Mouse (Mus musculus): ENCODE measurements around the gene Mucl3. TPM values are rescaled to one million over a fixed set of nuclear protein-coding genes. Genes with fewer than 3 reads are reported as not detected.

The Mucl3 gene
- total RNA-seq, 2 experiments from 2014 or later, result not detected

DNA sequence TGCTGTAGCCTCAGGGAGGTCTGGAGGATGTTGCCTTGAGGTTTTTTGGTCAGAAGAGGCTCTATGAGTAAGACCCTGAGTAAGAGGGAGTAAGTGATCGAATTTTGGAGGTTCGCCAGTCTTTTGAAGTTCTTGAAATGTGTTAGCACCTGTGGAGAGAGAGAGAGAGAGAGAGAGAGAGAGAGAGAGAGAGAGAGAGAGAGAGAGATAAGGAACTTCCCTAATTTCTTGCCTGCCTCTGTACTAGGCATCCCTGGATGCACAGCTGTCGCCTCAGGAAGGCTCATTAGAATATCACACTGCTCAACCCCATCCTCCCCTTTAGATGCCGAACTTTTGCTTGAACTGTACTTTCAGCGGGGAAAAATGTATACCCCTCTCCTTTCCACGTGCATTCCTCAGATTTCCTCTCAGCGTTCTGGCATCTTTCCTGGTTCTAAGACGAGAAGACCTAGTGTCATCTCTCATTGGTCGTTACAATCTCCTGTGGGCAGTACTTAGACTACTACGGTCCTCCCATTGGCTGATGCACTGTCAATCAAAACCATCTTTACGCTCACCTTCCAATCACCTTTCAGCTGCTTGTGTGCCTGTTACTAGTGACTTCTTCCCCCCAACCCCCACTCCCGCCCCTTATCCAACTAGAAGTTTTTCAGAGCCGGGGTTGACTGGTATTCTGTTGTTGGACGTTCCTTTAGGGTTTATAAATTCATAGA is 4.9 kb downstream of the Mucl3 start:
- intact Hi-C loops (cut with DNase I), result loop anchor here (5.0 kb wide), 1 partner anchor 99 kb away; no protein-coding TSS in a partner anchor
- DNase-seq (ENCODE audit: low spot score in 2 of 2), result no peak

DNA sequence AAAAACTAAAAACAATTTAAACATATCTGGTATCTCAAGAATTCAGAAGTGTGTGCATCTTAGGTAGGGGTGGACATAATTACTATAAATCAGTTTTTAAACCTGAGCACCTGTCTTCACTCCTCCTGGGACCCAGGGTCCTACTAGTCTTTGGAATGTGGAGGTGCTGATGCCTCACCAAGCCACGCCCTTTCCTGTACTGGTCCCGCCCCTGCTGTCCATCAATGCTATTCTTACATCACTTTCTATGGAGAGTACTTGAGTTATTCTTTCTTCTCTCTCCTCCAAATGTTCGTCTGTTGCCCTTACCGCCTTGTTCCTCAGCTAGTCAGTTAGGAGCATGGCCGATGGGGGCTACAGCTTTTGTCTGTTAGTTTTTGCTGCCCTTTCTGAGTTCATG is 7.1 kb downstream of the Mucl3 start:
- intact Hi-C loops (cut with DNase I), result loop anchor here (5.0 kb wide), 1 partner anchor 101 kb away; no protein-coding TSS in a partner anchor
- no peak for DNase-seq (ENCODE audit: low spot score in 2 of 2)

- DNase-seq (ENCODE audit: low spot score in 2 of 2), result peak; percentile 78 to 80
- intact Hi-C loops (cut with DNase I), result loop anchor here (2.0 to 5.0 kb wide), 2 partner anchors 31 to 102 kb away; partner anchors contain the start of gene Vars2
Measured at GRCm38 (mm10) chr17:35635699-35636111, 7.8 kb downstream of the Mucl3 start.

DNA sequence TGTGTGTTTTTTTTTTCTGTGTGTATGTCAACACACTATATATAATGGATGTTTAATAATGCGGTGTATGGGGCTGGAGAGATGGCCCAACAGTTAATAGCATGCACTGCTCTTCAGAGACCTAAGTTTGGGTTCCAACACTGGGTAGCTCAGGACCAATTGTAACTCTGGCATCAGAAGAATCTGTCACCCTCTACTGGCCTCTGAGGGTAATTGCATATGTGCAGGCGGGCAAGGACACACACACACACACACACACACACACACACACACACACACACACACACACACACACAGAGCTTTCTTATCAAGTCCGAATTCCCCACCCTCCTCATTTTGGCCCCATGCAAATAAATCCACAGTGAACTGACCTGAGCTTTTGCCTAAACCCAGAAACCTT is 8.3 kb downstream of the Mucl3 start:
- no peak for DNase-seq (ENCODE audit: low spot score in 2 of 2)
- intact Hi-C loops (cut with DNase I), result loop anchor here (2.0 to 5.0 kb wide), 2 partner anchors 32 to 102 kb away; partner anchors contain the start of gene Vars2

- DNase-seq (ENCODE audit: low spot score in 2 of 2), result peak; percentile 62 to 77
- intact Hi-C loops (cut with DNase I), result loop anchor here (2.0 kb wide), 1 partner anchor 33 kb away; the partner anchor contains the start of gene Vars2
Measured at GRCm38 (mm10) chr17:35633992-35634391, 9.5 kb downstream of the Mucl3 start.

DNA sequence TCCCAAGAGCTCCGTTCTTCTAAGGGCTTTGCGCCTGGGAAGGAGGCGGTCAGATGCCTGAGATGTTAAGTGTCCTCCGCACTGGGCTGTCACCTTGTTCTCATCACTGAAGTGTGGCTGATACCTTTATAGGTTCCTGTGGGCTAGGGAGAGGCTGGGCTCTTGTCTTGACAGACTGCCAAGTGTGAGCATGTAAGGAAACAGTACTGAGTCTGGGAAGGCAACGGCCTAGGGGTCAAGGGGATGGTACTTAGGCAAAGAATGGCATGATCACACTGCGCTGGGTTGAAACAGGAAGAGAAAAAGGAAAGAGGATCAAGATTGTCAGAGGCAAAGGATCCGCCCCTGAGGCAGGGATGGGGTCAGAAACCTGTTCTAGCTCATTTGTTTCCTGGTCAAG is 17.0 kb downstream of the Mucl3 start, which contains the start of gene Gm9573:
TSS of gene Gm9573 (minus strand) at position 101 of the 400 bp plus-strand sequence.
- intact Hi-C loops (cut with DNase I), result loop anchor here (5.0 kb wide), 1 partner anchor 34 kb away; no protein-coding TSS in a partner anchor
- no peak for DNase-seq (ENCODE audit: low spot score in 2 of 2)

DNA sequence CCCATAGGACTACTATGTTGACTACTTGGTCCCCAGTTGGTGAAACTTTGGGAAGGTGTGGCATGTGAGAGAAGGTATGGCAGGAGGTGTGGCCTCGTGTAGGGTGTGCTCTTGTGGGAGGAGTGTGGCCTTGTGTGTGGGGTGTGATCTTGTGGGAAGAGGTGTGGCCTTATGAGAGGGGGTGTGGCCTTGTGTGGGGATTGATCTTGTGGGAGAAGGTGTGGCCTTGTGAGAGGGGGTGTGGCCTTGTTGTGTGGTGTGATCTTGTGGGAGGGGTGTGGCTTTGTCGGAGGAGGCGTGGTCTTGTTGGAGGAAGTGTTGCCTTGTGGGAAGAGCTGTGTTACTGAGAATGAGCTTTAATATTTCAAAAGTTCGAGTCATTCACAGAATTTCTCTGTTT is 26.4 kb downstream of the Mucl3 start:
- intact Hi-C loops (cut with DNase I), result no loop called here
- DNase-seq (ENCODE audit: low spot score in 2 of 2), result no peak

GRCm38 (mm10) chr17:35601736-35602354 is 41.6 kb downstream of the Mucl3 start:
- intact Hi-C loops (cut with DNase I), result no loop called here
- no peak for DNase-seq (ENCODE audit: low spot score in 2 of 2)

DNA sequence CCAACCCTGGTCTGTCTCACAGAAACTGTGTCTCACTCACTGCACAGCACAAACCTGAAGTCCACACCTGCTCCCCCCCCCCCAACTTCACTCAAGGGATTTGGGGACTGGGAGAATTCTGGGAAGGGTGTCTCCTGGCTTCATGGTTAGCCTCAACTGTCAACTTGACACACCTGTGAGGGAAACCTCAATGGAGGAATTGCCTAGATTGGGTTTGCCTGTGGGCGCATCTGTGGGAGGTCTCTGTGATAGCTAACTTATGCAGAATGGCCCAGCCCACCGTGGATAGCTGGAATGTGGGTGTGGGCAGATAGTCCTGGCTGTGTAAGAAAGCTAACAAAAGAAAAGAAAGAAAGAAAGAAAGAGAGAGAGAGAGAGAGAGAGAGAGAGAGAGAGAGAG is 42.2 kb downstream of the Mucl3 start, which contains the start of gene Sfta2:
TSS of gene Sfta2 (plus strand) at position 301 of the 400 bp plus-strand sequence.
- DNase-seq (ENCODE audit: low spot score in 2 of 2), result no peak

GRCm38 (mm10) chr17:35597399-35597798 is 46.1 kb downstream of the Mucl3 start:
- DNase-seq (ENCODE audit: low spot score in 2 of 2), result no peak

More for the DNA sequence above, 42.2 kb downstream of the Mucl3 start, which contains the start of gene Sfta2:
- intact Hi-C loops (cut with DNase I), result no loop called here

GRCm38 (mm10) chr17:35594456-35594855 is 49.0 kb downstream of the Mucl3 start:
- intact Hi-C loops (cut with DNase I), result loop anchor here (5.0 kb wide), 2 partner anchors 33 to 143 kb away; partner anchors contain the start of gene Gm9573
- DNase-seq (ENCODE audit: low spot score in 2 of 2), result no peak

More at GRCm38 (mm10) chr17:35597399-35597798, 46.1 kb downstream of the Mucl3 start:
- intact Hi-C loops (cut with DNase I), result no loop called here

- no peak for DNase-seq (ENCODE audit: low spot score in 2 of 2)
- intact Hi-C loops (cut with DNase I), result loop anchor here (5.0 kb wide), 2 partner anchors 34 to 144 kb away; partner anchors contain the start of gene Gm9573
Measured at GRCm38 (mm10) chr17:35593786-35594185, 49.7 kb downstream of the Mucl3 start.

DNA sequence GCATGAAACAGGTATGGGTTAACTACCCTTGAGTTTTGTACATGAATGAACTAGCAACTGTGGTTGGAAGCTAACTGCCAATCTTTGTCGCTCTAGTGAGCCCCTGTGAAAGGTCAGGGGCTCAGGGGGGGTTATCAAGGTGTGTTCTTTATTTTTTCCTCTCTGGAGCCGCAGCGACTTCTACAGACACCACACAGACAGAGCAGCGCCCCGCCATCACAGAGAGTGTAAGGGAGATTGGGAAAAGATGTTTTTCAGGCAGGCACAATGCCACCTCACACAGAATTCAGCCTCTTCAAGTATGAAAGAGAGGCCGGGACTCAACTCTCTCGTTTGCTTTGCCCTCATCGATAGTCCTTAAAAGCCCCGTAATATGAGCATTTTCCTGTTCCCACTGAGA is 51.4 kb downstream of the Mucl3 start:
- intact Hi-C loops (cut with DNase I), result loop anchor here (5.0 kb wide), 2 partner anchors 35 to 145 kb away; partner anchors contain the start of gene Gm9573
- DNase-seq (ENCODE audit: low spot score in 2 of 2), result no peak

- intact Hi-C loops (cut with DNase I), result loop anchor here (5.0 kb wide), 2 partner anchors 36 to 146 kb away; partner anchors contain the start of gene Gm9573
Measured at GRCm38 (mm10) chr17:35591731-35592130, 51.8 kb downstream of the Mucl3 start.

GRCm38 (mm10) chr17:35591219-35591578 is 52.3 kb downstream of the Mucl3 start:
- DNase-seq (ENCODE audit: low spot score in 2 of 2), result no peak
- intact Hi-C loops (cut with DNase I), result loop anchor here (5.0 kb wide), 2 partner anchors 36 to 146 kb away; partner anchors contain the start of gene Gm9573

More at GRCm38 (mm10) chr17:35591731-35592130, 51.8 kb downstream of the Mucl3 start:
- no peak for DNase-seq (ENCODE audit: low spot score in 2 of 2)

DNA sequence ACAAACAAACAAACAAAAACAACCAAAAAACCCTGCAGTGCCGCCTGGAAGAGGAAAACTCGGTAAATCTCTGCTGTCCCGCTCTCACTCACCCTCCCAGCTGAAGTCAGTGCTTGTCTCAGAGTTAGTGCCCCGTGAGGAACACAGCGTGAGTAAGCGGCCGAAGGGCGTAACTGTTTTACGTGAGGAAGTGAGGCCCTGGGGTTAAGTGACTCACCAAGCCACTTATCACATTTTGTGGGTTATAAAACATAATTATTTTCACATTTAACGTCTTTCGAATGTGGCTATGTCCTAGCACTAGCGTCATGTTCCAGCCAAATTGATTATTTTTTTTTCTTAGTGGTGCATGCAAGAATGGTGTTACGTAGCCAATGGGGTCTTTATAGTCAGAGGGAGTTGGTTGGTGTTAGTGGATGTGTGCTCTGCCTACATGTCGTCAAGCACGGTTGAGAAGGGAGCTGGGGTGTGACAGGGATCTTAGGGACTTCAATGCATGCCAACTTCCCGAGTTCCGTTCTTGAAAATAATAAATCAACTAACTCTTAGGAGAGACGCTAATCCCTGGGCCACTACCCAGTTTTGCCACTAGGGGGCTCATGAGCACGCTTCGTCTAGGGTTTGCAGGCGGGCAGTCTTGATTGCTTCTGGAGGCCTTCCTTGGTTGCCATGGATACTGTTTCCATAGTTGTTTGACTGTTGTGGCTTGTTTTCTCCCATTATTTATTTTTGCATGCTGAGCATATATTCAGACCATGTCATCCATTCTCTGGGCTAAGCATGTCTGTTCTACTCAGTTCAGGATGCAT is 52.9 kb downstream of the Mucl3 start:
- DNase-seq (ENCODE audit: low spot score in 2 of 2), result peak; percentile 76 to 77
- intact Hi-C loops (cut with DNase I), result loop anchor here (5.0 kb wide), 2 partner anchors 37 to 147 kb away; partner anchors contain the start of gene Gm9573

DNA sequence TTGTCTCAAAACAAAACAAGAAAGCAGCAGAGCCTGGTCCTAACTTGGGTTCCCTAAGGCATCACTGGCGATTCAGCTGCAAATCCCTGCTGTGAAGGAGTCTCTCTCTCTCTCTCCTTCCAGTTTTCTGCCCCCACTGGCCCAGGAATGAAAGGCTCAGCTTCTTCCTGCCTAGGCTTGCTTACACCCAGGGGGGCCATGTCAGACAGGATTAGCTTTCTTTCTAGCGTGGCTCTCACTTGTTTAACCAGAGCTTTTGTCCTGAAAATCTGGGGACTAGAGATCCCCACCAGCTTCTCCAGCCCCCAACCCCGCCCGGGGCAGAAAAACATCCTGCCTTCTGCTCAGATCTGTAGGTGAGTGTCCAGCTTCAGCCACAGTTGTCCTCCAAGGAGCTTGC is 55.1 kb downstream of the Mucl3 start:
- DNase-seq (ENCODE audit: low spot score in 2 of 2), result no peak
- intact Hi-C loops (cut with DNase I), result loop anchor here (5.0 kb wide), 1 partner anchor 139 kb away; no protein-coding TSS in a partner anchor

GRCm38 (mm10) chr17:35587291-35587690 is 56.2 kb downstream of the Mucl3 start:
- intact Hi-C loops (cut with DNase I), result loop anchor here (5.0 kb wide), 1 partner anchor 140 kb away; no protein-coding TSS in a partner anchor
- no peak for DNase-seq (ENCODE audit: low spot score in 2 of 2)
